Mouse (Mus musculus) layer of hippocampus, adult 2 months (tissue): ENCODE results near the gene Rgs3. TPM values are rescaled to one million over a fixed set of nuclear protein-coding genes. Genes with fewer than 3 reads are reported as not detected.

Experiments
- DNase-seq, 2 experiments: peaks; one replicate each; pipeline ENCODE4 v3.0.0; 2022; ENCODE audit warnings: low spot score in 2 of 2
- H3K27ac ChIP-seq: fragments of 200-600 bp; 2 replicates; pipeline ENCODE4 v1.8.1; 2022
- H3K4me3 ChIP-seq: fragments of 200-600 bp; 2 replicates; pipeline ENCODE4 v1.8.1; 2022; ENCODE audit warnings: mild to moderate bottlenecking
- CTCF ChIP-seq: fragments of 200-600 bp; conservative IDR thresholded peaks from 2 replicates; pipeline ENCODE4 v1.8.1; 2022; ENCODE audit warnings: antibody characterized with exemption, mild to moderate bottlenecking, moderate library complexity
- total RNA-seq, 2 experiments: library from RNA; stranded (reverse); gene quantifications; 2 replicates each; pipeline ENCODE4 v1.2.3; 2021

Rgs3 gene
- total RNA-seq, 2 experiments from 2014 or later = 18.9 to 21.6 TPM

DNA sequence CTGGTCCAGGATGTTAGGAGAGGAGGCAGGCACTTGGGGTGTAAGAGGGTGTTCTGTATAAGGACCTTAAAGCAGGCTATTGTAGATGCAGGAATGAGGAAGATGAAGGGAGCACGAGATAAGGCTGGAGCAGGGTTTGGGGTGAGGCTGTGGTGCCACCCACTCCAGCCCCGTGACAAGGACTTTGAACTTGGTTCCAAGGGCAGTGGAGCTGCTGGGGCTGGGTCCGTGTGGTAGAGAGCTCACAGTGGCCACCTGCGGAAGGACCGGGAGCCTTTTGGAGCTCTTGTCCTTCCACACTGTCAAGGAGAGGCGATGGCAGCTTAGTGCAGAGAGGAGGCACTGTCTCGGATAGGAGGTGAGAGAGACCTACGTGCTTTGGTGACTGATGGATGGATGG lies 109.0 kb downstream of the Rgs3 start:
- no peak for DNase-seq

DNA sequence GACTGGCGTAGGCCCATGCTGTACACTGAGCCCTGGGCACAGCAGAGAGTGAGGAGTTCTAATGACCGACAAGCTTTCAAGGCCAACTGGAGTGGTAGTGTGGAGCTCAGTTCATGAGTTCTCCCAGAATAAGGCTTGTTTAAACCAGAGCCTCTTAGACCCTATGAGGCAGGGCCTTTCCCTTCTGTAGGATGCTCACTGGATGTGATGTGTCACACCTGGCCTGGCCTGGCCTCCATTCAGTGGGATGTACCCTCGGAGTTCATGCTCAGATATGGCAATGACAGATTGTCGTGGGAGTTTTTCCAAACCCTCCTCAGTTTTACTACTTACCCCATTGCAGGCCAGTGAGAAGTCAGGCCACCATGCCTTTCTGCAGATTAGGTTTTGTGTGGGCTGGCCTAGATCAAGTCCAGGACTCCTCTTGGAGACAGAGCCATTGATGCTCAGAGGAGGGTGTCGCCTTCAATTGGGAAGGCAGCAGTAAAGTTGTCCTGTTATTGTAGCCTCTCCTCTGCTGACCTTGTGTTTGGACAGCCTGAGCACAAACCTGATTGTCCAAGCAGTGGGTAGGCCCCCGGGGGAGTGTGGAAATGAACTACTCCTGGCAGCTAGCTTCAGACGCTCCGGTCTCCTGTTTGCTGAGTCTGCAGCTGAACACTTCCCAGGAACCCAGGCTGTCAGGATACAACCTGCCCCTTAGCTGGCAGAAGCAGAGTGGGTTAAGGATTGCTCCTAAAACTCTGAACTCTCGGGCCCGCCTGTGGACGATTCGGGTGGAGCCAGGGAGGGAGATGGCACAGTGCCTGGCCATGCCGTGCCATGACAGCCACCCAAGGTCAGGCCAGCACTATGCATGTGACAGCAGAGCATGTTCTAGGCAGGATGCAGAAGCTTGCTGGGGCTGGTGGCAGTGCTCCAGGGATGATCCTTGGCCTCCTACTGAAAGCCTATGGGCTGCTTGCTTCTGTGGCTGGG lies 109.7 kb downstream of the Rgs3 start:
- no peak for DNase-seq
- no peak overlapping the region for H3K27ac ChIP-seq
- no peak for TF ChIP-seq CTCF
- H3K4me3 ChIP-seq = no peak overlapping the region

More for the DNA sequence above, 109.0 kb downstream of the Rgs3 start:
- no peak for TF ChIP-seq CTCF
- Histone ChIP-seq H3K27ac (no peak overlapping the region), H3K4me3 (no peak overlapping the region)

DNA sequence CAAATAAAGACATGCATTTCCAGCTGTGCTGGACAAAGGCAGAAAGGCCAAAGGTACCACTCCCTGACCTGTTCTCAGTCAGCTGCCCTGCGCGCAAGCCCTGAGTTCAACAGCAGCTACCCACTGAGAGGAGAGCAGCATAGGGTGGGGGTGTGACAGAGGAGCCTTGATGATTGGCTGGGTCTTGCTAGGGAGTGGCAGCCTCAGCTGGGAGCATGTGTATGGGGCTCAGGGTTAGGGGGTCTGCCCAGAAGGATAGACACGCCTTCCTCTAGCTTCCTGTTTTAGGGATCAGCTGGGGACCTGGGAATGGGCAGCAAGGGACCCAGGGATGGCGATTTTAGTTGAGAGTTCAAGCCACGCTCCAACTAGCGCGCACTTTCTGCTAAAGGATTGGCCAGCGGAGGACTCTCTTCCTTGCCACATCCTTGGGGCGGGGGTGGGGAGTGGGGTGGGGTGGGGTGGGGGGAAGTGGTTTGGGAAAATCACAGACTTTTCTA lies 113.9 kb downstream of the Rgs3 start:
- DNase-seq = no peak
- Histone ChIP-seq H3K4me3 (no peak overlapping the region; the same call in 1 of the 2 replicates), H3K27ac (peak overlapping the region; percentile 39; the same call in 1 of the 2 replicates)
- no peak for TF ChIP-seq CTCF

DNA sequence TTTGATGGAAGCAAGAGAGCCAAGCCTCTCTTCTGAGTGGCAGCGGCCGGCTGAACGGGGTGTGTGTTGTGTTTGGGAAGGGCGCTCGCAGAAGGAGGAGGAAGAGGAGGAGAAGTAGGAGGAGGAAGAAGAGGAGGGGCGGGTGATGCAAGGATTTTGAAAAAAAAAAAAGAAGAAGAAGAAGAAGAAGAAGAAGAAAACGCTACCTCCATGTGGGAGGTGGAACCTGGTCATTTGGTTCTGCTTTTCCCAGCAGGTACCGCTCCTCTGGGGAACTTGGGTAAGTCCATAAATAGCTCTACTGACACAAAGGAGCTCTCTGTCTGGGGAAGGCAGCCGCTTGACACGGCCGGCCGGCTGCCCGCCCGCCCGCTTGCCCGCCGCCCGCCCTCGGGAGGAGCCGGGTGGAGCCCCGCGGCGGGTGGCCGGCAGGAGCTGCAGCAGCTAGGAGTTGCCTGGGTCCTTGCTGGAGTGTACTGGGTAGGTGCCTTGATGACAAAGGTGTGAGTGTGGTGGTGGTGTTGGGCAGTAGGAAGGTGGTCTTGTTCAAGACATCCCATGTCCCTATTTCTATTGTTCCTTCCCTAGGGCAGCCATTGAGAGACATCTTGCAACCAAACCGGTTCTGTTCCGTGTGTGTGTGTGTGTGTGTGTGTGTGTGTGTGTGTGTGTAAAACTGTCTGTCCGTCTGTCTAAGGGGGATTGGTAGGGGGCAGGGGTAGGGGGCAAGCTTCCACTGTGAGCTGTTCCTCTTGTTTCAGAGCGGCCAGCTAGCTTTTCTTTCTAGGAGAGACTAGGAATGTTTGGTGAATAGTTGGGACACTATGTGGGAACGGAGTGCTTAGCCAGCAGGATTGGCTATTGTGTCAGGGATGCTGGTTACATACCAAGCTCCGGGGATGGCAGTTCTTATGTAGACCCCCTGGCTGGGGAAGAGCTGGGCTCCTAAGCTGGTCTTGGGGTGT lies 114.7 kb downstream of the Rgs3 start:
- TF ChIP-seq CTCF = no peak
- no peak for DNase-seq
- Histone ChIP-seq H3K4me3 (peak overlapping the region; percentile 36), H3K27ac (peak overlapping the region; percentile 62; the same call in 1 of the 2 replicates)

DNA sequence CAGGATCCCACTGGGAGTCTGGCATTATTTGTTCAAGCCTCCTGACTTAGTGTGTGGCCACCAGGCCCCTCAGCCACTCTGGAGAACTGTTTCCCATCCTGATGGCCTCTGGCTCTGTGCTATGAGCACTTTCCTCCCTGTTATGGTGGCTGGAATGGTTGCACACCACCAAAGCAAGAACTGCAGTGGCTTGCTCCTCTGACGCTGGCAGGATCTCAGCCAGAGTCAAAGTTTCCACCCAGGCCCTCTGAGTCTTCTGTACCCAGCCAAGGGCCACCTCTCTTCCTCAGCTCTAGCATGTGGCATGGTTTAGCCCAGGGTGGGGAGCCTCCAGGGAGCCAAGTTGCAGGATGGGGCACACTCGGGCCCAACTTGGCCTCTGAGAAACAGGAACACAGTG lies 115.7 kb downstream of the Rgs3 start:
- no peak for TF ChIP-seq CTCF
- no peak for DNase-seq
- Histone ChIP-seq H3K27ac (peak overlapping the region; percentile 43; the same call in 1 of the 2 replicates), H3K4me3 (no peak overlapping the region)

DNA sequence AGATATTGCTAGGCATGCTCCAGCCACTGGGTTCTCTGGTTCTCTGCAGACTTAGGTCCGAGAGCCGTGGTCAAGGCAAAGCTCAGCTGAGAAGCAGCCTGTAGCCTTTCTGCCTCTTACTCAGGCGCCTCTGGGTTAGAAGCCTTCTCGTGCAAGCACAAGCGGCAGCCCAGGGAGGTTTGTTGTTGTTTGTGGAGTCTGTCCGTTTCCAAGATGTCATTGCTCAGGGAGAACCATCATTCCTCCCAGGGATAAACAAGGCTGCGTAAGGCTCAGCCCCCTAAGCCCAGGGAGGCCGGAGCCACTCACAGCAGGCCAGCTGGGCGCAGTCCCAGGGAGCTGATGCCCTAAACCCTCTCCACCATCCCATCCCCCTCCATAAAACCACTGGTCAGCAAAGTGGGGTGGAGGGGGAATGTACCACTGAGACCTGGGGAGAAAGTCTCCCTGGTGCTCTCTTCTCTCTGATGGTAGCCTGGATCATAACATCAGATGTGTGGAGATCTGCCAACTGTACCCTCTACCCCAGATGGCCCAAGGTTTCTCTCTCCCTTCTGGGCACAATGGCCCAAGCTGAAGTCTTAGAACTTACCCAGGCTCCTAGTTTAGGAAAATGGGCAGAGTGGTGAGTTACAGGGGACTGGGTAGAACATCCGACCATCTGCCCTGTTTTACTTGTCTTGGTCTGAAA lies 117.5 kb downstream of the Rgs3 start:
- DNase-seq = no peak
- TF ChIP-seq CTCF = no peak
- Histone ChIP-seq H3K27ac (peak overlapping the region; percentile 28; the same call in 1 of the 2 replicates), H3K4me3 (no peak overlapping the region)

DNA sequence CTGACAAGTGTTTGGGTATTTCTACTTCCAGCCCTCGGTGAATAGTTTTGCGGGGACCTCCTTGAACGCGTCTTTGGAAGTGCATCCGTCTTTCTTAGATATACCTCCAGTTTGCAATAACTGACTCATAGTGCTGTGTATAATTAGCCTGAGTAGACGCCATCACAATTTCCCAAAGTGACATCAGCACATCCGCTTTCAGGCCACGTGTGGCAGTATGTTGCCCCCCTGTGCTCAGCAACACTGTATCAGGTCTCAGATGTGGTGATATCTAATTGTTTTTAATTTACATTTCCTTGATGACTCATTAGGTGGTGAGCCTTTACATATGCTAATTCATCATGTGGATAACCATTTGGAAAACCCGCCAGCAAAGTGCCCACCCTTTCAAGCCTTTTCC lies 119.5 kb downstream of the Rgs3 start:
- no peak for DNase-seq
- Histone ChIP-seq H3K27ac (no peak overlapping the region), H3K4me3 (no peak overlapping the region)
- no peak for TF ChIP-seq CTCF

DNA sequence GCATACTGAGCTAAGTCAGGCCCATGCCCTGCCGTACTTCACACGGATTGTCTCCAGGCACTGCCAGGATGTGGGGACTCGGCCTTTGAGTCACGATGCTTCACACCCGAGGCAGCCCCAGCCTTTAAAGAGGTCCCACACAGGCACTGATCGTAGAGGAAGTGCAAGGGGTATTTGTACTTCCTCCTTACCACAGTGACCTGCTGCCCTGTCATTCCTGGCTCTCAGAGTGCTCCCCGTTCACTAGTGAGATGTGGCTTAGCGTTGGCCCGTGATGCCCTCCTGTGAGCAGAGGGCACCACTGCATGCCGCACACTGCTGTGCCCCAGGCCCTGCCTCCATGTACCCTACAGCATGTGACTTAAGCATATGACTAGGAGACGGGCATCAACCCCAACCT lies 121.8 kb downstream of the Rgs3 start:
- H3K27ac ChIP-seq = no peak overlapping the region
- TF ChIP-seq CTCF = 0 out of 2 replicates have a peak, but pooled peaks have one; percentile 14
- H3K4me3 ChIP-seq = no peak overlapping the region
- no peak for DNase-seq

DNA sequence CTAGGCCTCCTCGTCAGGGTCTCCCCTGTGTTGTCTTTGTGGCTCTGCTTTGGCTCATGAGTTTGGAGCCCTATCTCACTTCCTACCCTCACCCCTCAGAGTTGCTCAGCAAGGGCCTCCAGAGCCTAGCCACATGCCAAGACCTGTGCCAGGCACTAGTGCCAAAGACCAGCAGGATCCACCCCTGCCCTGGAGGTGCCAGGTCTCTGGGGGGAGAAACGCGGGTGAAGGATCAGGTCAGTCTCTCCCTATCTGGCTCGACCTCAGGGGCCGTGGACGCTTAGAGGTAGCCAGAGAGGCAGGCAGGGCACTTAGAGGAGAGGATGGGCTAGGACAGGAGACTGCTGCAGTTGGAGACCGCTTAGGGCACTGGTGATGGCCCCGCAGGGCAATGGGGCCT lies 122.7 kb downstream of the Rgs3 start:
- no peak overlapping the region for H3K4me3 ChIP-seq
- TF ChIP-seq CTCF = no peak
- no peak for DNase-seq
- H3K27ac ChIP-seq = no peak overlapping the region

DNA sequence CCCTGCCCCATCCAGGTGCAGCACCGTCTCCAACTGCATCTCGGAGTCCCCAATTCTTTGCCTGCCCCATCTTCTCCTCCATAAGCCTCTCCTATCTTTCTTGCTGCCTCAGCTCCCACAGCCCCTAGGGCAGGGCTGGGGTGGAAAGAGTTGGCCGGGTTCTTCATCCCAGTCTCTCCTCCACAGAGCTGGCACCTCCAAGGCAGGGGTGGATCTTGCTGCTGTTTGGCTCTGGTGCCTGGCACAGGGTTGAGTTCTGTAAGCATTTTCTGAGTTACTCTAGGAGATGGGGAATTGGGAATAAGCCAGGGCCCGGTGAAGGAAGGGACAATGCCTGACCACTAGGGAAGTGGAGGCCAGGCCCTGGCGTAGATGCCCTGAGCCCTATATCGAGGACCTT lies 123.5 kb downstream of the Rgs3 start:
- Histone ChIP-seq H3K4me3 (no peak overlapping the region), H3K27ac (no peak overlapping the region)
- no peak for TF ChIP-seq CTCF
- no peak for DNase-seq

DNA sequence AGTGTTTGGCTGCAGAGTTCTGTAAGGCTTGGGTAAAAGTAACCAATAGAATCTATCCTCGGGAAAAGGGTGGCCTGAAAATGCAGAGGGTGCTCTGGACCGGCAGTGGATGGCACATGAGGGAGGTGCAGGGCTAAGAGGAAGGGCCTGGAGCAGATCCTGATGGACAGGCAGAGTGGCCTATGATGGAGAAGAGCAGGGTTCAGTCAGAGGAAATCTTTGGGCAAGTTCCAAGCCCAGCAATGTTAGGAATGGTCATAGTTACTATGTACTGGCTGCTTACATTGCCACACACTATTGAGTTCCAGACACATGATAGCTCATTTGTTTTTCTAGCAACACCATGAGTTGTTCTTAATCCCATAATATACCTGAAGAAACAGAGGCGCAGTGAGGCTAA lies 124.7 kb downstream of the Rgs3 start:
- no peak for DNase-seq
- no peak overlapping the region for H3K4me3 ChIP-seq
- H3K27ac ChIP-seq = no peak overlapping the region
- TF ChIP-seq CTCF = no peak

DNA sequence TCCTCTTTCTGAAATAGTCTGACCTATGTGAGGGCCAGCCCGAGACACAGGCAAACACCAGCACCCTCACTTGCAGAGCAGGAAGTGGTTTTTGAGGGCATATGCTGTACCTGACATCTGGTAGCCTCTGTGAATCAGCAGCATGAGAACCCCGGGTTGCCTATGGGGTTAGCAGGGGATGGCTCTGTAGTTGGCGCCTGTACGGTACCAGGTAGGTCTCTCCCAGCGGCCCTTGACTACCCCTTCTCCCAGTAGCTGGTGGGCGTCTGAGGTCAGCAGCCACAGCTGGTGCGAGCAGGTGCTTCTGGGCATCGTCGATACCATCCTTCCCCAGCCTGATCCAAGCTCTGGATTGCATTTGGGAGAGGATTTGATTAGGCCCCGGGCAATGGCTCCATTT lies 125.6 kb downstream of the Rgs3 start:
- TF ChIP-seq CTCF = no peak
- no peak for DNase-seq
- H3K4me3 ChIP-seq = no peak overlapping the region

More for the DNA sequence above, 125.6 kb downstream of the Rgs3 start:
- no peak overlapping the region for H3K27ac ChIP-seq
